Mouse (Mus musculus) embryonic fibroblast, embryonic 13.5 days (primary cell): ENCODE measurements at regions not wholly inside any gene's neighbourhood (a gene's known extent, or its start where the extent isn't known, plus 50 kb on each side); places are given as distances from the start of the nearest gene placed in this dataset.

Experiments used
- H3K27ac ChIP-seq: 2 replicates; pipeline ENCODE4 v1.5.1; 2012; ENCODE audit warnings: low read length, control low read depth, inconsistent platforms; ENCODE audit not compliant: insufficient read depth
- H3K4me1 ChIP-seq: 2 replicates; pipeline ENCODE4 v1.6.1; 2011; ENCODE audit warnings: low read length; ENCODE audit not compliant: control insufficient read depth, insufficient read depth
- H3K4me3 ChIP-seq: 2 replicates; pipeline ENCODE4 v1.5.1; 2011; ENCODE audit warnings: mild to moderate bottlenecking, control low read depth, low read length; ENCODE audit not compliant: insufficient read depth
- CTCF ChIP-seq: IDR thresholded peaks from 2 replicates; pipeline ENCODE4 v1.5.1; 2011; ENCODE audit warnings: mild to moderate bottlenecking, control low read depth, low read length, moderate library complexity, borderline replicate concordance; ENCODE audit not compliant: insufficient read depth
- POLR2A ChIP-seq: IDR thresholded peaks from 2 replicates; pipeline ENCODE4 v1.6.1; 2011; ENCODE audit warnings: low read depth, mild to moderate bottlenecking, control low read depth, low read length, moderate library complexity

DNA sequence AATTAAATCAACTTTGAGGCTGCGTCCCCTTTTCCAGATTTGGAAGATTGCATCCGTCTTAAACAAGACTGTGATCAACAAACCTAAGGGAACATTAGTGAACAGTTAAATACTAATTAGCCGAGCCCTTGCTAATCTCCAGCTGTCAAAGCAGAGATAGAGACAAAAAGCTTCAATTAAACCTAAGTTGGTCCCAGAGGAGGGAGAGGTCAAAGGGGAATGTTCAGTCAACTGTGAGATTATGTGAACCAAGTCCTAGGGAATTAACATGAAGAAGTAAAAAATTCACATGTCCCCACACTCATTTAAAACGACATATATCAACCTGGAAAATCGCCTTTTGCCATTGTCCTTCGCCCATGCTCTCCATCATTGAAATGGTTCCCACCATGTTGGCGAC, 59.7 kb upstream of the Tbx20 start:
- H3K4me3 ChIP-seq: no peak overlapping the region
- H3K4me1 ChIP-seq: peaks cover 4% of the 10 kb centered on the region
- no peak for TF ChIP-seq POLR2A
- no peak overlapping the region for H3K27ac ChIP-seq

DNA sequence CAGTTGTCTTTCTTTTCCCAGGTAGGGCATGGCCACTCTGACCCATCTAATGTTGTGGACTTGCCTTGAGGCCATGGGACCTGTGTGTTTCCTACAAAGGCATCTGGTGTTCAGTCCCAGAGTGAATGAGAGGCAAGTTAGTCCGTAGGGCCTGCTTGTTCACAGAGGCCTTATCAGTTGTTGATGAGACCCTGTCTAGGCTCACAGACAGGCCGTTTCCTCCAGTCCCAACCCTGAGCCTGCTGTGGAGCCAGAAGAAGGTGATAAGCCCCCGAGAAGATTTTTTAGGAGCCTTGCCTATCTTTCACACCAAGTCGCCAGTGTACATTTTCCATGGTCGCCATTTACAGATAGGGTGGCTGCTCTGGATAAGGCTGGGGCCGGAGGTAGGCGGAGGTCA, 74.1 kb upstream of the Tbx20 start:
- Histone ChIP-seq H3K27ac (no peak overlapping the region), H3K4me3 (no peak overlapping the region), H3K4me1 (no peaks in the 10 kb centered on the region; the same call in 1 of the 2 replicates)
- TF ChIP-seq CTCF (no peak), POLR2A (no peak)

DNA sequence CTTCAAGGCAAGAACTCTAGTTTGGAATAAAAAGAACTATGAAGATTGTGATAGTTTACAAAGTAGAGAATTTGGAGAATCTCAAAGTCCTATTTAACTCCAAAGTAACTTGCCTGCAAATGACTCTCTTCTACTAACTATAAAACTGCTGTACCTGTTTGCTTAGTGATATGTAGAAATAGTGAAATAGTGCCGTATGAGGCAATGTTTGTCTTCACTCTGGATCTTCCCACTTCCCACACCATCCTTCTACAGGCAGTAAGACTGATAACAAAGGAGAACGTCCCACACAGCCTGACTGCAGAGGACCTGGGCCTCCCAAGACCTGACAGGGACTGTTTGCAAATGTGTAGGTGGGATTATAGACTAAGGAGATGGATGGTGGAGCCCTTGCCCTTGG, 85.4 kb upstream of the Tbx20 start:
- Histone ChIP-seq H3K27ac (no peak overlapping the region), H3K4me1 (no peaks in the 10 kb centered on the region), H3K4me3 (no peak overlapping the region)
- TF ChIP-seq CTCF (no peak), POLR2A (no peak)

DNA sequence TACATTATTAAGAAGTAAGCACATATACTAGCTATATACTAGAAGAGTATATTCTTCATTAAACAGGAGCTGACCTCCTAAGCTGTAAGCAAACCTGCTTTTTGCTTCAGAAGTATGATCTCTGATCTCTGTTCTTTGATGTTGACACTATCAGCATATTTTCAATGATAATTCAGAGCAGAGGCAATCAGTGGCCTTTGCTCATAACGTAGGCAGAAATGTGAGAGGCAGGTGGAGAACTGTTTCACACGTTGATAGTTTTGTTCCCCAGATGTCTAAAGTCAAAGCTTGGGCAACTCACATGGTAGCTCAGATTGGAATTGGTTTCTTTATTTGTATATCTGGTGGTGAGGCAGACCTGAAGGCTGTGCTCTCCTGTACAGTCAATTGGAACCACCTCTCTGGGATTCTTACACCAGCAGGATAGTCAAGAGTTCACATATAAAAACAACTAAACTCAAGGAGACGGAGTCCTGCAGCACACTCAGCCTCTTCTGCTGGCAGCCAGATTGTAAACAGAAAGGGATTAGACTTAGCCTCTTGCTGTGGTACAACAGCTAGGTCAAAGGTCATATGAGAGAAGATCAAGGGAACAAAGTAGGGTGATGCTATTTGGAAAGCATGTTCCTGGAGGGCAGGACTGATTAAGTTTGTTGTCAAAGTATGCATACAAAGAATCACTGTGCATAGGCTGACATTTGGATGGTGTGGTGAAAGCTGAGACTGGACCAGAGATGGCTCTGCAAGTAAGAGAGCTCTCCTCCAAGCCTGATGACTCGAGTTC, 92.5 kb upstream of the Tbx20 start:
- H3K27ac ChIP-seq: no peak overlapping the region
- H3K4me3 ChIP-seq: no peak overlapping the region
- no peaks in the 10 kb centered on the region for H3K4me1 ChIP-seq
- TF ChIP-seq POLR2A (no peak), CTCF (no peak)

DNA sequence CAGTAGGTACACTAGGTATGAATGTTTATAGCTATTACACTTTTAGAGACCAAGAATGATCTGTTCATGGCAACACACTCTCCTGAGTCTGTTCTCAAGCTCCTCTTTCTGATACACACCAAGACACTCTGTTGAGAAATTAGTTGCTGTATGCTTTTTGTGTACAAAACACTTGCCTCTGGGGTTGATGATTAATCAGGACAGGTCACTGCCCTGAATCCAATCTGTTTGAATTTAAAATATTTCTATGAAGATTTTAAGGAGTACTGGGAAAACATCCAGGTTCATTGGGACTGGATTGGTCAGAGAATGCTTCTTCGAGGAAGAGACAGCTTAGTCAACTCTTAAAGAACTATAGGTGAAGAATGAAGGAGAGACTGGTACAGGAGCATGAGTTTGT, 94.6 kb upstream of the Tbx20 start:
- no peak overlapping the region for H3K27ac ChIP-seq
- TF ChIP-seq POLR2A (no peak), CTCF (no peak)
- no peaks in the 10 kb centered on the region for H3K4me1 ChIP-seq
- H3K4me3 ChIP-seq: no peak overlapping the region

DNA sequence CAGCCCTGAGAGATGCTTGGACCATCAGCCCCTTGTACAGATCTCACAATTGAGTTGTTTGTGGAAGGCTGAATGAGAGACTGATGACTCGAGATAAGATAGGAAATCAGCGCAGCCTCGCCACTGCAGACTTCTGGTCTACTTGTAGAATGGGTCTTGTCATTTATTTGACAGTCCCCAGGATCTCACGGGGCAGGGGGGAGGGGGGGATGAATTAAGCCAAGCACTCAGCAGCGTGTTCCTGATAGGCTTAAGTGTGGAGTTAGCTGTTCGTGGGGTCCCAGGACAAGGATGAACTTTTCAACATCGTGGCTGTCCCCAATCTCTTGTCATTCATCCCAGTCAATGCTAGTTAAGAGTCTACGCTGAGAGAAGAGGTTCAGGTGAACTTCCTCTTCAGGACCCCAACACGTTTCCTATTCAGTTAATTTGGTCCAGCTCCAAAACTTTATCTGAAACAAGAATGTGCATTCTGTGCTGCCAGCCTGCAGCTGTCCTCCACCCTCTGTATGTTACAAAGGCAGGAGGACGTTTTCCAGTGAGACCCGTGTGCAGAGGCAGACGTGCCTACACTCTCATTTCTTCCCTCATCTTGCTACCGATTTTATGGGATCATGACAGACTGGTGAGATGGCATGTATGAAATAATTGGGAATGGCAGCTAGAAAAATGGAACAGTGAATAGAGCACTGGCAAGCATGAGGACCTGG, 100.5 kb upstream of the Tbx20 start:
- no peaks in the 10 kb centered on the region for H3K4me1 ChIP-seq
- no peak overlapping the region for H3K27ac ChIP-seq
- H3K4me3 ChIP-seq: no peak overlapping the region
- no peak for TF ChIP-seq POLR2A
- TF ChIP-seq CTCF: no peak

DNA sequence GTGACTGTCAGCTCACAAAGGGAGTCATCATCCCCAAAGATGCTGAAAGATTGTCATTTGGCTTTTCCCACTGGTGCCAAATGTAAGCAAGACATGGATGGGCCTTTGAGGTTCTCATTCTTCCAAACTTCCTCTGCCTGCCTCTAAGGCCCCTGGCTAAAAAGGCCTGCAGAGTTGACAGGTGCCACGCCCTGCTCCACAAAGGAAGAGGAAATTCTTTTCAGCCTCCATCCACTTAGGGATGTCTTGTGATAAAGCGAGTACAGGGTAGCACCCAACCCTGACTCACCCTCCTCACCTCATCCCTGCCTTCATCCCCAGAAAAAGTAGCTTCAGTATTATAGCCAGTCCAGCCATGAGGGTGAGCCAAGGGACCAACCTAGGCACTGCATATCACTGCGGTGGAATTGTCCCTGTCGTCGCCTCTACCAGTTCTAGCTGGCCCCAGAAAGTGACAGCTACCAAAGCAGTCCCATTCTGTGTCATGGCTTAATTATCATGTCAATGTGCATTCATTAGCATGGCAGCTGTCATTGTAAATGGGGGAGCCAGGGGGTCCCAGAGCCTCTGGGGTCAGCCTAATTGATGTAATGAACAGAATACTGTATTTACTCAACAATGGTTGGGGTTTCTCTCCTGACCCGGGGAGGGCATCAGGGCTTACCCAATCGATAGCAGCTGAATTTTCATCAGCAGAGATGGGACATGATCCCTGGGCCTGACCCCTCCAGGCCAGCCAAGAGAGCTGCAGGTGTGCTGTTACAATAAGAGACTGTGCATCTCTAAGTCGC, 104.5 kb upstream of the Tbx20 start:
- TF ChIP-seq CTCF (no peak), POLR2A (no peak)
- Histone ChIP-seq H3K27ac (no peak overlapping the region), H3K4me3 (no peak overlapping the region), H3K4me1 (no peaks in the 10 kb centered on the region)

DNA sequence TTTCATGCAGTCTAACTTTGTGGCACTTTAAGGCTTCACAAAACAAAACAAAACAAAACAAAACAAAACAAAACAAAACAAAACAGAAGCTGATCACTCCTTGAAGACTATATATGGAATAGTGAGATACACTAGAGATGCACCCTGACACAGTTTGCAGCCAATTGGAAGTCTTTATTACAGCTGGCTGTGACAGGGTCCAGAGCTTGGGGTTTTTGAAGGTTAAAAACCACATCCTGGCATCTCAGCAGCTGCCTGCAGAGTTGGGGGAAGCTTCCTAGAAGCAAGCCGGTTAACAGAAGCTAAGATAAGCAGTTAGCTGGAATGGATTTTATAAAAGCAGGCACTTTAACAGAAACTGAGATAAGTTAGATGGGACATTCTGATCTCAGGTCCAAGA, 105.6 kb upstream of the Tbx20 start:
- Histone ChIP-seq H3K27ac (no peak overlapping the region), H3K4me1 (no peaks in the 10 kb centered on the region), H3K4me3 (no peak overlapping the region)
- TF ChIP-seq POLR2A (no peak), CTCF (no peak)

DNA sequence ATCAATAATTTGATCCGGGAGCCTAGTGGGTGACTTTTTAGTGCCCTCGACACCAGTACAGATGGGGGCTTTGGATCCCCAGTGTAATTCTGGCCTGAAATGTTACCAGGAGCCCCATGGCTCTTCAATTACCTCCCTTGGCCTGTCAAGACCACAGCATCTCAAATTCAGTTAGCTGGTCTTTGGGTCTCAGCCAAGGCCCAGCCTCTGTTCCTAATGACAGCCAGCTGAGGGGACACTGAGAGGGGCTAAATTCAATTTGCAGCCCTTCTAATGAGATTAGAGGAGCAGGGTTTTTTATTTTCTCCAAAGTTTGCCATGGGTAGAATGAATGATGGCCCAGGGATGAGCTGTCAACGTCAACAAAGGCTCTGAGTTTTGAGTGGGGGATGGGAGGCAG, 109.9 kb upstream of the Tbx20 start:
- no peak for TF ChIP-seq POLR2A
- no peak for TF ChIP-seq CTCF

DNA sequence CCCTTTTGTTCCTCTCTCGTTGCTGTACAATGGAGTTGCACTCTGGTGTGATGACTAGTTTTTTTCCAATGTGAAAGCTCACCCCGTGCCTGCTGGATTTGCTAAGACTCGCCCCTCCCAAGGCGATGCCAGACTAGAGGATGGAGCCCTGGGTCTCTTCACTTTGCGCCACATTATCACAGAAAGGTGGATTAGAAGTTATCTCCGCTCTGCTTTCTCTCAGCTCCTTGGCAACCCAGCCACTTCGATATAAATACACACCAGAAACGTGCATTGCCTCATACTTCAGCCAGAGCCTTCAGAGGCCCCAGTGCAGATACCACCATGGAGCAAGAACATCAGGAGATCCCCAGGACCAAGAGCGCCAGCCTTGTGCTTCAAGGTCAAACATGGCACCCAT, 114.2 kb upstream of the Tbx20 start:
- Histone ChIP-seq H3K4me1 (no peaks in the 10 kb centered on the region), H3K4me3 (no peak overlapping the region)
- no peak for TF ChIP-seq POLR2A
- TF ChIP-seq CTCF: no peak

More for the DNA sequence above, 109.9 kb upstream of the Tbx20 start:
- Histone ChIP-seq H3K27ac (no peak overlapping the region), H3K4me1 (no peaks in the 10 kb centered on the region), H3K4me3 (no peak overlapping the region)

More for the DNA sequence above, 114.2 kb upstream of the Tbx20 start:
- no peak overlapping the region for H3K27ac ChIP-seq
